Comparison of ENCODE assay signal across 18 mouse cellular contexts in the genomic region with DNA sequence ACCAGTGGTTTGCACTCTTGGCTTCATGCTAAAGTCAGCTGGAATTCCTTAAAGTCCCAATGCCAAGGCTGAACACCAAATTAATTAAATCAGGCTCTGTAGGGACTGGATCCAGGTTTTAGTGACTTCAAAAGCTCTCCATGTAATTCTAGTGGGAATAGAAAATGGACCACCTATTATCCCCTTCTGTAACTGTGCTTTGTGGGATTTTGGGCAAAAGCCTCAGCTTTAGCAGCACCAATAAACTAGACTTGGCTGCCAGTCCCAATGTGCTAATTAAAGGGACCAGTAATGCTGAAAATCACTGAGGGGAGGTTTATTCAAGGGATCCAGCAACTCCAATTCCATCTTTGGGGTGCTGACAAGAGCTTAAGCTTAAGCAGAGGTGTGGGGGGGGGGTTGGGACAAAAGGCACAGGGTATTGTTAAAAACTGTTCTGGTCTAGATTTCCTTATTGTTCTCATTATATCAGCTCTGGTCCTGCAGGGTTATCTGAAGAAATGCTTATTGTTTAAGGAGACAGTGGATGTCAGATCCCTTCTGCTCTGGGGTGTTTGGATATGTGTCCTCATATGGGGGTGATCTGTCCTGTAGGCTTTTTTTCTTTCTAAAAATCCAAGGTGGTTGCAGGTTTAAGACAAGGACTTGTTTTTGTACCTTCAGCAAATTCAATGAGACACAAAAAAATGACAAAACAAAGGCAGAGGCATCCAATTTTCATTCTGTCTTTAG.
DNase-seq lines count a peak whose midpoint lies in the region; ATAC-seq lines count a peak whose summit lies in the region.
"Had no signal": no experiment of that assay in that cellular context is flagged by ENCODE, and none has a peak within 500 bp of the region (broad histone marks: within the 10 kb centered on the region; RNA-seq: fewer than 3 reads in every experiment).

No protein-coding gene starts in this region.

- H3K27ac ChIP-seq in hindbrain, embryonic 16.5 days (ENCODE audit: low read depth, low read length), result no peak overlapping the region
- no peak overlapping the region for H3K27ac ChIP-seq in hindbrain, embryonic 13.5 days
- H3K27ac ChIP-seq in midbrain, embryonic 15.5 days, result no peak overlapping the region
- no peak overlapping the region for H3K27ac ChIP-seq in midbrain, embryonic 11.5 days (ENCODE audit: low read depth, low read length)
- no peak overlapping the region; the same call in 1 of the 2 replicates for H3K27ac ChIP-seq in forebrain, embryonic 14.5 days (ENCODE audit: low read depth, low read length)
- H3K27ac ChIP-seq in limb, embryonic 15.5 days, result no peak overlapping the region
- H3K27ac ChIP-seq: gastrocnemius, adult 2 months; heart, adult 2 months; liver, embryonic 15.5 days; neural tube, embryonic 15.5 days had no signal

- no peak for DNase-seq in midbrain, embryonic 11.5 days (ENCODE audit: low spot score, missing footprints)
- peak; percentile 88 for DNase-seq in forebrain, embryonic 14.5 days (ENCODE audit: low spot score)
- DNase-seq in gastrocnemius, postnatal 36 days, result no peak
- DNase-seq: adrenal gland, postnatal 10 days; gastrocnemius, adult 2 months; heart, adult 2 months; kidney, adult 9 months; lung, postnatal 4 days; thymus, postnatal 25 days had no signal

- H3K27me3 ChIP-seq in hindbrain, embryonic 16.5 days (replicated peaks; ENCODE audit: control insufficient read depth, insufficient read depth, low read length), result no peaks in the 10 kb centered on the region
- no peaks in the 10 kb centered on the region for H3K27me3 ChIP-seq in hindbrain, embryonic 13.5 days
- no peaks in the 10 kb centered on the region for H3K27me3 ChIP-seq in midbrain, embryonic 15.5 days (replicated peaks)
- no peaks in the 10 kb centered on the region for H3K27me3 ChIP-seq in midbrain, embryonic 11.5 days (ENCODE audit: control insufficient read depth, insufficient read depth, low read length)
- no peaks in the 10 kb centered on the region for H3K27me3 ChIP-seq in forebrain, embryonic 14.5 days (replicated peaks; ENCODE audit: control insufficient read depth, insufficient read depth, low read length)
- H3K27me3 ChIP-seq in limb, embryonic 15.5 days, result no peaks in the 10 kb centered on the region
- H3K27me3 ChIP-seq: liver, embryonic 15.5 days; neural tube, embryonic 15.5 days had no signal

- intact Hi-C loops in gastrocnemius, postnatal 36 days (cut with DNase I), result no loop called here

- H3K4me3 ChIP-seq in hindbrain, embryonic 16.5 days (ENCODE audit: low read length), result no peak overlapping the region
- no peak overlapping the region for H3K4me3 ChIP-seq in hindbrain, embryonic 13.5 days
- no peak overlapping the region for H3K4me3 ChIP-seq in midbrain, embryonic 15.5 days
- no peak overlapping the region for H3K4me3 ChIP-seq in midbrain, embryonic 11.5 days (ENCODE audit: low read depth, low read length)
- no peak overlapping the region for H3K4me3 ChIP-seq in forebrain, embryonic 14.5 days (ENCODE audit: low read depth, low read length)
- H3K4me3 ChIP-seq in limb, embryonic 15.5 days, result no peak overlapping the region
- H3K4me3 ChIP-seq: erythroblast, embryonic 14.5 days; gastrocnemius, adult 2 months; heart, adult 2 months; liver, embryonic 15.5 days; neural tube, embryonic 15.5 days had no signal

- H3K4me2 ChIP-seq in hindbrain, embryonic 16.5 days (ENCODE audit: low read length), result no peak overlapping the region
- H3K4me2 ChIP-seq in hindbrain, embryonic 13.5 days, result no peak overlapping the region
- no peak overlapping the region for H3K4me2 ChIP-seq in midbrain, embryonic 15.5 days
- H3K4me2 ChIP-seq in midbrain, embryonic 11.5 days, result no peak overlapping the region
- no peak overlapping the region for H3K4me2 ChIP-seq in forebrain, embryonic 14.5 days (ENCODE audit: low read length)
- H3K4me2 ChIP-seq in limb, embryonic 15.5 days, result no peak overlapping the region
- H3K4me2 ChIP-seq: liver, embryonic 15.5 days; neural tube, embryonic 15.5 days had no signal

- no peaks in the 10 kb centered on the region for H3K4me1 ChIP-seq in hindbrain, embryonic 16.5 days (ENCODE audit: control insufficient read depth, insufficient read depth, low read depth, low read length)
- H3K4me1 ChIP-seq in hindbrain, embryonic 13.5 days (replicated peaks), result no peaks in the 10 kb centered on the region
- no peaks in the 10 kb centered on the region for H3K4me1 ChIP-seq in midbrain, embryonic 15.5 days
- H3K4me1 ChIP-seq in midbrain, embryonic 11.5 days (ENCODE audit: control insufficient read depth, insufficient read depth, low read length), result no peaks in the 10 kb centered on the region
- H3K4me1 ChIP-seq in forebrain, embryonic 14.5 days (ENCODE audit: control insufficient read depth, insufficient read depth, low read length), result peaks cover 4% of the 10 kb centered on the region
- peaks cover 3% of the 10 kb centered on the region; the same call in 1 of the 2 replicates for H3K4me1 ChIP-seq in limb, embryonic 15.5 days
- H3K4me1 ChIP-seq: liver, embryonic 15.5 days; neural tube, embryonic 15.5 days had no signal

- peak; percentile 77 for ATAC-seq in hindbrain, embryonic 16.5 days
- no peak for ATAC-seq in hindbrain, embryonic 13.5 days (ENCODE audit: low FRiP score)
- peak; percentile 39; the same call in 1 of the 2 replicates for ATAC-seq in midbrain, embryonic 15.5 days (replicated peaks)
- ATAC-seq in midbrain, embryonic 11.5 days (ENCODE audit: low FRiP score), result no peak
- peak; percentile 93 for ATAC-seq in forebrain, embryonic 14.5 days
- peak; percentile 40; the same call in 1 of the 2 replicates for ATAC-seq in limb, embryonic 15.5 days (ENCODE audit: insufficient number of reproducible peaks, low FRiP score, low TSS enrichment, low read depth)
- no peak for ATAC-seq in activated CD4-positive, CD25-positive, alpha-beta regulatory T cell, adult 4 months
- ATAC-seq: inflammation-experienced regulatory T-cells, adult 6 months had no signal

- H3K9me3 ChIP-seq in hindbrain, embryonic 16.5 days (ENCODE audit: control insufficient read depth, low read length), result no peaks in the 10 kb centered on the region
- no peaks in the 10 kb centered on the region for H3K9me3 ChIP-seq in hindbrain, embryonic 13.5 days
- no peaks in the 10 kb centered on the region for H3K9me3 ChIP-seq in midbrain, embryonic 15.5 days
- H3K9me3 ChIP-seq in midbrain, embryonic 11.5 days (ENCODE audit: control insufficient read depth, low read length), result no peaks in the 10 kb centered on the region
- H3K9me3 ChIP-seq in forebrain, embryonic 14.5 days (replicated peaks; ENCODE audit: control insufficient read depth, low read length), result no peaks in the 10 kb centered on the region
- H3K9me3 ChIP-seq in limb, embryonic 15.5 days, result no peaks in the 10 kb centered on the region
- H3K9me3 ChIP-seq: liver, embryonic 15.5 days; neural tube, embryonic 15.5 days had no signal

- no peaks in the 10 kb centered on the region for H3K36me3 ChIP-seq in hindbrain, embryonic 16.5 days (ENCODE audit: control insufficient read depth, insufficient read depth, low read length)
- H3K36me3 ChIP-seq in hindbrain, embryonic 13.5 days, result no peaks in the 10 kb centered on the region
- no peaks in the 10 kb centered on the region for H3K36me3 ChIP-seq in midbrain, embryonic 15.5 days (replicated peaks)
- no peaks in the 10 kb centered on the region for H3K36me3 ChIP-seq in midbrain, embryonic 11.5 days (ENCODE audit: control insufficient read depth, insufficient read depth, low read length)
- no peaks in the 10 kb centered on the region for H3K36me3 ChIP-seq in forebrain, embryonic 14.5 days (ENCODE audit: control insufficient read depth, insufficient read depth, low read length)
- no peaks in the 10 kb centered on the region for H3K36me3 ChIP-seq in limb, embryonic 15.5 days
- H3K36me3 ChIP-seq: liver, embryonic 15.5 days; neural tube, embryonic 15.5 days had no signal

- H3K9ac ChIP-seq in hindbrain, embryonic 16.5 days (ENCODE audit: low read depth, low read length), result no peak overlapping the region
- H3K9ac ChIP-seq in hindbrain, embryonic 13.5 days, result no peak overlapping the region
- no peak overlapping the region for H3K9ac ChIP-seq in midbrain, embryonic 15.5 days
- H3K9ac ChIP-seq in midbrain, embryonic 11.5 days (ENCODE audit: low read length), result no peak overlapping the region
- no peak overlapping the region for H3K9ac ChIP-seq in forebrain, embryonic 14.5 days (ENCODE audit: low read length)
- no peak overlapping the region for H3K9ac ChIP-seq in limb, embryonic 15.5 days
- H3K9ac ChIP-seq: liver, embryonic 15.5 days; neural tube, embryonic 15.5 days had no signal

Comparison
In these comparisons a context has a peak if more than half of its experiments do, and no peak if none do; other contexts are left out.
1. ATAC-seq: peak in hindbrain, embryonic 16.5 days (single experiment), midbrain, embryonic 15.5 days (single experiment), forebrain, embryonic 14.5 days (single experiment) and limb, embryonic 15.5 days (single experiment); none in hindbrain, embryonic 13.5 days (single experiment), midbrain, embryonic 11.5 days (single experiment) and activated CD4-positive, CD25-positive, alpha-beta regulatory T cell, adult 4 months (single experiment).